Mouse (Mus musculus): ENCODE results near the gene Whrn. TPM values are rescaled to one million over a fixed set of nuclear protein-coding genes. Genes with fewer than 3 reads are reported as not detected.

Whrn gene
- total RNA-seq, 2 experiments from 2014 or later: 1.6 to 2.2 TPM

DNA sequence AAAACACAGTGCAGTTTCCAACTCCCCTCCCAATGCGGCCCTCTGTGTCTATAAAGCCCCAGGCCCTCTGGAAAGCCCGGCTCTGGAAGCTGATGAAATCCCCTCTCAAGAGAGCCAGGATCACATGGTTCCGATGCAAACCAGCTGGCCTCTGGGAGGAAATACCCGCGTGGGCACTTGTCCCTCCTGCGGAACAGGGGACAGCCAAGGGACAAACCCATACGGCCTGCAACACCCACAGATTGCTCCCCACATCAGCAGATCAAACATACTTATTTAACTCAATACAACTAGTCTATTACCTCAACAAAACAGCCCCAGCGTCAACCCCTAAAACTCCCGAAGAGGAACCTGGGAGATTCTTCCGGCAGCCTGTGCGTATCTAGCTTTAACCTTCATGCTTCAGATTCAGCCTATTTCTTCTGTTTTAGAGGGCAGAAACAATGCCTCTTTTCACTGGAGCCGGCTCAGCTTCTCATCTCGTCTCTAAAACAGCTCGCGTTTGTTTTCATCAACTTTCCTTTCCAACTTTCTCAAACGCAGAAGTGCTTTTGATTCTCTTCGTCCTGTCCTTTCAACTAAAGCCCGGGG is 86.4 kb downstream of the Whrn start:
- Histone ChIP-seq H3K4me3 (peak overlapping the region; percentile 86), H3K27ac (peak overlapping the region; percentile 63)
- TF ChIP-seq CTCF (IDR thresholded peaks at IDR 0.05): no peak
- DNase-seq: no peak
- intact Hi-C loops (cut with DNase I): loop anchor here (2.0 kb wide), 1 partner anchor 41 kb away; no protein-coding TSS in a partner anchor

- TF ChIP-seq CTCF (IDR thresholded peaks at IDR 0.05): peak; percentile 79
- peak; percentile 68 for DNase-seq
- intact Hi-C loops (cut with DNase I): loop anchor here (2.0 kb wide), 1 partner anchor 40 kb away; no protein-coding TSS in a partner anchor
- Histone ChIP-seq H3K27ac (peak overlapping the region; percentile 63; the same call in 1 of the 2 replicates), H3K4me3 (peak overlapping the region; percentile 86)
Measured at GRCm38 (mm10) chr4:63408649-63409048, 87.1 kb downstream of the Whrn start.

- DNase-seq: peak; percentile 36
- intact Hi-C loops (cut with DNase I): loop anchor here (2.0 kb wide), 1 partner anchor 39 kb away; no protein-coding TSS in a partner anchor
- TF ChIP-seq CTCF (IDR thresholded peaks at IDR 0.05): no peak
- H3K4me3 ChIP-seq: no peak overlapping the region
- peak overlapping the region; percentile 51; the same call in 1 of the 2 replicates for H3K27ac ChIP-seq
Measured at GRCm38 (mm10) chr4:63408247-63408646, 87.5 kb downstream of the Whrn start.

DNA sequence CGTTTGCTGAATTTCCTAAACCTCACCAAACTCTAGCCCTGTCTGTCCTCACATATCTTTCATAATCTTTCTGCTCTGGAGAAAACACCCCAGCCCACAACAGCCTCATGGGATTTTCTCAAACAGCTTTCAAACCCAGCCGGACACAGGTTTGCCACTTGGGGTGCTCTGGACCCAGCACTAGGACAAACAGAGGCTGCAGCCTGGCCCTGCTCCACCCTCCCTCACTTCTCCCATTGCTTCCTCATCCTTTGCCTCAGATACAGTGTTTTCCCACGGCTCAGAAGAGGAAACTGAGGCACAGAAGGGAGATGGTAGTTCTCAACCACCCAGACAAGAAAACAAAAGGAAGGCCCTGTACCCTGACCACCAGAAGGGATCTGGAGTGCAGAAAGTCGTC is 90.1 kb downstream of the Whrn start:
- Histone ChIP-seq H3K4me3 (no peak overlapping the region), H3K27ac (no peak overlapping the region)
- intact Hi-C loops (cut with DNase I): no loop called here
- DNase-seq: no peak
- TF ChIP-seq CTCF (IDR thresholded peaks at IDR 0.05): no peak

DNA sequence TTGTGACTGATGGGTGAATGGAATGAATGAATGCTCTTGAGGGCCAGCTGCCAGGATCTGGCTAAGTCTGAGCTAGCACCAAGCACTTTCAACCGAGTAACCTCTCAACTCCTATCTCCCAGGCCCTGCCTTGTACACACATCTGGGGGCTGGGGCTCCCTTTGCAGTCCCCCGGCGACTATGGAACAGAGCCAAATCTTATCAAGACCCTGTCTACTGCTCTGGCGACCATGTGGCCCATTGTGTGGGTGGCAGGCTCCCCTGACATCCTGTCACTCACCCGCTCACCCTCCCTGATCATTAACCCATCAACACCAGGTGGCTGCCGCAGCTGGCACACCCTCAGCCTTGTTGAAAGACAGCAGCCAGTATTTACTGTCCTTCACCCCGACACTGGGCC is 90.7 kb downstream of the Whrn start:
- Histone ChIP-seq H3K27ac (peak overlapping the region; percentile 93; the same call in 1 of the 2 replicates), H3K4me3 (no peak overlapping the region)
- intact Hi-C loops (cut with DNase I): no loop called here
- no peak for DNase-seq
- TF ChIP-seq CTCF (IDR thresholded peaks at IDR 0.05): no peak

GRCm38 (mm10) chr4:63404205-63404604 is 91.6 kb downstream of the Whrn start:
- Histone ChIP-seq H3K4me3 (no peak overlapping the region; the same call in 1 of the 2 replicates), H3K27ac (peak overlapping the region; percentile 93)
- intact Hi-C loops (cut with DNase I): no loop called here
- no peak for TF ChIP-seq CTCF (IDR thresholded peaks at IDR 0.05)
- DNase-seq: no peak

DNA sequence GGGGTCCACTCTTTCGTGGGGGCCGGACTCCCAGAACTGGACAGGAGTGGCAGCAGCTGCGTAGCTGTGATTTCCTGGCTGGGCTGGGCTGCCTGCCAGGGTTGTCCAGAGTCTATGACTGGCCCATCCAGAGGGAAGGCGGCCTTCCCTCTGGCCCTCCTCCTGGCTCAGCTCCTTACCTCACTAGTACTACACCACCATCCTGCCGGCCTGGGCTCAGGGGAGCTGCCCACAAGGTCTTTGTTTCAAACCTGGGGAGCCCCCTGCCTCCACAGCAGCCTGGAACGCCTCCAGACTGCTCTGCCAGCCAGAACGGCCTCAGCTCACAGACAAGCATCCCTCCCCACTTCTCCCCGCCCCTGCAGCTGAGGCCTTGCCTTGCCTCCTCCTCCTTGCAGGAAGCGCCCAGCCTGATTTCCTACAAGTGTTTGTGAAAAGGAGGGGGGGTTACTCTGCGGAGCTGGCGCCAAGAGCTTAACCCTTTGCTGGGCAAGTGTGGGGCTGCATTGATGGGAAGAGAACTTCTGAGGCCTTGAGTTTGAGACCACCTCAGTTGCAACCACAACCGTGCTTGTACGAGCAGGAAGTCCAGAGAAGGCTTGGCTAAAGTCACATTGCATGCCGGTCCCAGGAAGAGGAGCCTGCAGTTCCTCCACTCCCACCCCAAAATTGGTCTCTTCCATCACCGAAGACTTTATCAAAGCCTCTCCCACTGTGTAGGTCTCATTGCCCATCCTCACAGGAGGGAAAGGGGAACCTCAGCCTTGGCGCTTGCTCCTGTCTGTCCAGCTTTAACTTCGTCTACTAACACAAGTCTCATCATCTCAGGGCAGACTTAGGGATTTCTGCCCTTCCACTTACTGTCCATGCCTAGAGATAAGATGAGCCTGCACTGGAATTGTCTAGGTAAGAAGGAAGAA is 92.5 kb downstream of the Whrn start, which contains the start of gene Akna:
Gene Akna, minus strand, starts transcription at position 315 of the 920 bp plus-strand sequence.
- no peak for TF ChIP-seq CTCF (IDR thresholded peaks at IDR 0.05)

GRCm38 (mm10) chr4:63402558-63402957 is 93.2 kb downstream of the Whrn start:
- Histone ChIP-seq H3K4me3 (peak overlapping the region; percentile 69), H3K27ac (peak overlapping the region; percentile 93)
- intact Hi-C loops (cut with DNase I): no loop called here
- no peak for TF ChIP-seq CTCF (IDR thresholded peaks at IDR 0.05)
- DNase-seq: no peak

More for the DNA sequence above, 92.5 kb downstream of the Whrn start, which contains the start of gene Akna:
- intact Hi-C loops (cut with DNase I): no loop called here
- DNase-seq: peak; percentile 94
- H3K27ac ChIP-seq: peak within 1 kb of the TSS; percentile 93
- H3K4me3 ChIP-seq: peak within 1 kb of the TSS; percentile 69

DNA sequence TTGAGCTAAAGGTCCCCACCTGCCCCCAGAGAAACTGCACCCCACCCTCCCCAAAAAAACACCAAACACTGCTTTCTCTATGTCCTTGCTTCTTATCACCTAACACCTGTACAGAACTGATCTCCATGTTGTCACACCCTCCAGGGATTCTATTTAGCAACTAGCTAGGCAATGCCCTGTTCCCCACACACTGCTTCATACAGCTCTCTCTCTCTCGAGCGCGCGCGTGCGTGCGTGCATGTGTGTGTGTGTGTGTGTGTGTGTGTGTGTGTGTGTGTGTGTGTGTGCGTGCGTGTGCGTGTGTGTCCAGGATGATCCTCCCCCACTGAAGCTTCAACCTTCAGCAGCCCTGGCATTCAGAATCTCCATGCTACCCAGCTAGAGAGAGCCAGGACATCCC is 93.7 kb downstream of the Whrn start:
- H3K27ac ChIP-seq: peak overlapping the region; percentile 93
- peak overlapping the region; percentile 69 for H3K4me3 ChIP-seq

DNA sequence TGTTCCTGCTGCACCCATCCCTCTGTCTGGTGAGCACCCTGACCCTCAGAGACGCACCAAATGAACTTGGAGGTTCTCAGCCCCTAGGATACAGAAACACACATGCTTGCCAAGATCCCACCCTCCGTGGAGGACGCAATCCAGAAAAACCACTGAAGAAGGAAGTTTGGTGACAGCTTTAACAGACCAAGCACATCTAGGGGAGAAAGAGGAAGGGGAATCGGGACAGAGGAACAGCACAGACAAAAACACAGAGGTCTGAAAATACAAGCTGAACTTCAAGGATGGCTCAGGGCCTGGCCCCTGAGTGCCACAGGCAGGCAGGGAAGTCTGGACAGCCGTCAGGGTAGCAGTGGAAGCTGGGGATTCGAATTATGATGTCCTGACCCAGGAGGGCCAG is 94.2 kb downstream of the Whrn start:
- peak overlapping the region; percentile 93 for H3K27ac ChIP-seq
- H3K4me3 ChIP-seq: peak overlapping the region; percentile 69
- intact Hi-C loops (cut with DNase I): no loop called here
- no peak for TF ChIP-seq CTCF (IDR thresholded peaks at IDR 0.05)
- no peak for DNase-seq

More for the DNA sequence above, 93.7 kb downstream of the Whrn start:
- intact Hi-C loops (cut with DNase I): no loop called here
- no peak for TF ChIP-seq CTCF (IDR thresholded peaks at IDR 0.05)
- no peak for DNase-seq

DNA sequence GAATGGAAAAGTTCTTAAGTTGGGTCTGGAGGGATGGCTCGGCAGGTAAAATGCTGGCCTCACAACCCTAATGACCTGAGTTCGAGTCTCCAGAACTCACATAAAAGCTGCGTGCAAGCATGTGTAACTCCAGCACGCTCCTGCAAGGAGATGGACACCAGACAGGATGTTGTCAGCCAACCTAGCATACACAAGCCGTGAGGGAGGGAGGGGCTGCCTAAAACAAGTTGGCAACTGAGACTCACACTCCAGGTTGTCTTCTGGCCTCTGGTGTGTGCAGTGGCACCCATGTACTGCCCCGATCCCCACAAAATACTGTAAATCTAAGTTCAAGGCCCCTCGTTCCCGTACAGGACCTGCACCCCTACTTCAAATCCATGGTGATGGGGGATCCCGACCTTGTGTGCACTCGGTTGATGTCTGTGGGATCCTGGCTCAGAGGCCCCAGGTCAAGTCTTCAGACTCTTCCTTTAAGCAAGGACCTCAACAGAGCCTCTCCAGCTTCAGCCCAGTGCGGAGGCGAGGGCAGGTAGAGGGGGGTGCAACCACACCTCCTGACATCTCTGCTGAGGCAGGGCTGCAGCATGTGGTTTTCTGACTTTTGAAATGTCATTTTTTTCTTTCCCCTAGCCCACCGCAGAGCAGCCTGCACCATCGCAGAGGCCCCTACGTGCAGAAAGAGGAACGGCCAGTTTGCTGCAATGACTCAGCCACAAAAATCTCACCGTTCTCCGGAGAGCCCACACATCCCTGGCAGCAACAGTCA is 95.1 kb downstream of the Whrn start:
- TF ChIP-seq CTCF (IDR thresholded peaks at IDR 0.05): no peak
- Histone ChIP-seq H3K27ac (peak overlapping the region; percentile 93), H3K4me3 (peak overlapping the region; percentile 69)
- intact Hi-C loops (cut with DNase I): no loop called here
- no peak for DNase-seq

GRCm38 (mm10) chr4:63399691-63400270 is 96.0 kb downstream of the Whrn start:
- no peak for DNase-seq
- intact Hi-C loops (cut with DNase I): no loop called here
- H3K4me3 ChIP-seq: peak overlapping the region; percentile 69
- H3K27ac ChIP-seq: peak overlapping the region; percentile 93
- TF ChIP-seq CTCF (IDR thresholded peaks at IDR 0.05): no peak

Data from gastrocnemius, adult 2 months (tissue).